Mouse (Mus musculus) CD4-positive helper T cell, adult 2 months (primary cell): ENCODE measurements around the gene Mxd1.

Experiments
- DNase-seq: peaks from one replicate; pipeline ENCODE4 v3.0.0-alpha.2; 2012; ENCODE audit warnings: low read depth, missing footprints, low spot score

Gene Mxd1

GRCm38 (mm10) chr6:86599951-86600414 is 69.0 kb downstream of the Mxd1 start:
- DNase-seq, result peak; percentile 78

DNA sequence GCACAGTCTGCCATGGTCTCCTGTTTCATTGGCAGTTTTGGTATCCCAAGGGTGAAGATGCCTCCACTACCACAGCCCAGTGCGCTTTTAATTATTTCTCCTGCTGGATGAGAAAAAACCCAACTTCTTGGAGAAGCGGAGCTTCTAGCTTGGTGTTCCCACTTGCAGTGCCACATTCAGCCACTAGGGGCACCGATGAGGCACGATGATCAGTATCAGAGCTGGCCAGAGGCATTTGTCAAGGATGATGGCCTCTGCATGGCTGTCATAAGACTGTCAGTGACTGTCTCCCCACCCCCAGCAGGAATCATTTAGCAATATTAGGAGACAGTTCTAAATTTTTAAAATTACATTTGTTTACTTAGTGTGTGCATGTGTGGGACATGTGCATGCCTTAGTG is 69.8 kb downstream of the Mxd1 start:
- peak; percentile 63 for DNase-seq

DNA sequence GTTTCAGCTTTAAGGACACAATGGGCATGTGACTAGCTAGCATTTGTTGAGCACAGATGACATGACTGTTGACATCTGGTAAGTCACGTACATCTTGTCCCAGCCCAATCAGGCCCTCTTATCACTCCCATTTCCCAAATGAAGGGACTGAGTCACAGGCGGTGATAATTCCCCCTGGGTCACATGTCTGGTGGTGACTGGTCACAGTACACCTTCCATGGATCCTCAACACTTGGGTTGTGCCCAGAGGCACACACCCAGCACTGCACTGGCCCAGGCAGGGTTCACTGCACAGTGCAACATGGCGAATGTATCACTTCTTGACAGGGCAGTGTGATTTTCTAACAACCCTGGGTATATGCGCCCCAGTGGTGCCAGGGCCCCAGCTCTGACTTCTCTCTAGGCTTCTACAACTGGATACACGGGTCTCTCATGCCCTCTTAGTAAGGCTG is 70.2 kb downstream of the Mxd1 start:
- no peak for DNase-seq
